27 mouse cellular contexts compared by ENCODE assay signal in the genomic region with DNA sequence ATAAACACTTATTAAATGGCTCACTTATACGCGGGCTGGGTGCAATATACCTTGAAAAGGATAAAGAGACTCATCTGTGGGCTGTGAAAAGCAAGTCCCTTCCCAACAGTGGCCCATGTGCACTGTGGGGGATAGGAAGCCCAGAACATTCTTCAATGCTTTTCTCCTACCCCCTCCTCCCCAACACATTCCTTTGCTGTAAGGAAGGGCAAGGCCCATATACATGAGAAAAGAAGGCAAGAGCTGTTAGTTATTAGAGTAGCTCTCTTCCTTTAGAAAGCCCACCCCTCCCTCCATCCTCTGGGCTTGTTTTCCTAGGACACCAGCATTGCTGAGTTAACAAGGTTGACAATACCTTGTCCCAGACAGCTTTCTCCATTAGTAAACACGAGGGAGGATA.
DNase-seq lines count a peak whose midpoint lies in the region; ATAC-seq and TF ChIP-seq lines count a peak whose summit lies in the region.
"Had no signal": no experiment of that assay in that cellular context is flagged by ENCODE, and none has a peak within 500 bp of the region (broad histone marks: within the 10 kb centered on the region; RNA-seq: fewer than 3 reads in every experiment).

No protein-coding gene starts in this region.

- H3K9ac ChIP-seq in embryonic facial prominence, embryonic 11.5 days (replicated peaks; ENCODE audit: low read length): 0 out of 2 replicates have a peak overlapping the region, but pooled peaks have one; percentile 18
- no peak overlapping the region for H3K9ac ChIP-seq in kidney, postnatal 0 days (ENCODE audit: low read depth, low read length)
- H3K9ac ChIP-seq in kidney, embryonic 15.5 days: no peak overlapping the region
- no peak overlapping the region for H3K9ac ChIP-seq in ES-E14 (ENCODE audit: insufficient read depth, low read depth, low read length, poor library complexity, severe bottlenecking)
- H3K9ac ChIP-seq: embryonic facial prominence, embryonic 12.5 days; embryonic facial prominence, embryonic 15.5 days; forebrain, postnatal 0 days; heart, embryonic 12.5 days; heart, embryonic 15.5 days; hindbrain, embryonic 14.5 days had no signal

- H3K27me3 ChIP-seq in embryonic facial prominence, embryonic 11.5 days (ENCODE audit: control insufficient read depth, insufficient read depth, low read length): 0 out of 2 replicates have a peak, but pooled peaks cover 3% of the 10 kb centered on the region
- peaks cover 46% of the 10 kb centered on the region for H3K27me3 ChIP-seq in embryonic facial prominence, embryonic 10.5 days (replicated peaks; ENCODE audit: low read depth, poor library complexity, severe bottlenecking)
- H3K27me3 ChIP-seq in kidney, postnatal 0 days (ENCODE audit: insufficient read depth, low read length): no peaks in the 10 kb centered on the region
- H3K27me3 ChIP-seq in kidney, embryonic 15.5 days: no peaks in the 10 kb centered on the region
- H3K27me3 ChIP-seq: heart, embryonic 12.5 days; heart, embryonic 15.5 days had no signal

- in situ Hi-C loops in ES-E14 (cut with MboI; ENCODE audit: low sequenced_read_pairs in 2 of 2, unreplicated experiment in 2 of 2): loop anchor here (25.0 kb wide), 1 partner anchor 311 kb away; no protein-coding TSS in a partner anchor

- no peak for DNase-seq in embryonic facial prominence, embryonic 11.5 days (ENCODE audit: low spot score)
- DNase-seq in embryonic facial prominence, embryonic 10.5 days (ENCODE audit: low spot score): no peak
- DNase-seq in kidney, postnatal 0 days (ENCODE audit: low spot score): peak; percentile 43
- no peak for DNase-seq in ES-E14 (ENCODE audit: low read depth, low spot score)
- no peak for DNase-seq in cerebellum, adult 8-10 months
- DNase-seq in spleen, adult 12 weeks (ENCODE audit: low spot score): no peak
- DNase-seq: adrenal gland, adult 2 months; adrenal gland, postnatal 14 days; cerebellum, adult 11 months; cerebellum, adult 2 months; cerebellum, postnatal 10 days; cerebellum, postnatal 36 days; embryo, embryonic 11 days; forebrain, postnatal 0 days; gastrocnemius, adult 2 months; gastrocnemius, postnatal 14 days; heart, adult 11 months; heart, postnatal 10 days; heart, postnatal 4 days had no signal

- H3K27ac ChIP-seq in embryonic facial prominence, embryonic 11.5 days (replicated peaks; ENCODE audit: low read depth, low read length): no peak overlapping the region
- H3K27ac ChIP-seq in embryonic facial prominence, embryonic 10.5 days (replicated peaks): no peak overlapping the region; the same call in 1 of the 2 replicates
- H3K27ac ChIP-seq in kidney, postnatal 0 days: peak overlapping the region; percentile 28; the same call in 1 of the 2 replicates
- no peak overlapping the region for H3K27ac ChIP-seq in kidney, embryonic 15.5 days
- H3K27ac ChIP-seq in ES-E14 (ENCODE audit: insufficient read depth, low read depth, low read length, poor library complexity, severe bottlenecking): peak overlapping the region; percentile 89
- H3K27ac ChIP-seq: embryonic facial prominence, embryonic 15.5 days; gastrocnemius, adult 2 months; heart, embryonic 15.5 days; hindbrain, embryonic 14.5 days had no signal

- 72% methylated on average over 3 of the region's 3 CpGs for WGBS in embryonic facial prominence, embryonic 11.5 days
- 65% methylated on average over 3 of the region's 3 CpGs for WGBS in embryonic facial prominence, embryonic 10.5 days
- 72% methylated on average over 3 of the region's 3 CpGs for whole genome bisulfite sequencing in kidney, postnatal 0 days
- 75% methylated on average over 3 of the region's 3 CpGs for WGBS in kidney, embryonic 15.5 days

- no peak overlapping the region for H3K4me3 ChIP-seq in embryonic facial prominence, embryonic 11.5 days (ENCODE audit: low read depth, low read length)
- H3K4me3 ChIP-seq in embryonic facial prominence, embryonic 10.5 days: no peak overlapping the region
- no peak overlapping the region for H3K4me3 ChIP-seq in kidney, postnatal 0 days (replicated peaks; ENCODE audit: low read depth, low read length)
- H3K4me3 ChIP-seq in kidney, embryonic 15.5 days (replicated peaks): no peak overlapping the region
- H3K4me3 ChIP-seq in ES-E14 (ENCODE audit: insufficient read depth in 1 of 2, low read depth in 1 of 2, low read length in 2 of 2, poor library complexity in 1 of 2, severe bottlenecking in 1 of 2): no peak overlapping the region
- H3K4me3 ChIP-seq: embryonic facial prominence, embryonic 12.5 days; embryonic facial prominence, embryonic 15.5 days; gastrocnemius, adult 2 months; heart, embryonic 12.5 days; heart, embryonic 15.5 days had no signal

- no peak overlapping the region for H3K4me2 ChIP-seq in embryonic facial prominence, embryonic 11.5 days (ENCODE audit: low read depth, low read length)
- no peak overlapping the region for H3K4me2 ChIP-seq in kidney, postnatal 0 days (ENCODE audit: low read length)
- H3K4me2 ChIP-seq in kidney, embryonic 15.5 days: no peak overlapping the region
- H3K4me2 ChIP-seq: embryonic facial prominence, embryonic 12.5 days; embryonic facial prominence, embryonic 15.5 days; heart, embryonic 12.5 days; heart, embryonic 15.5 days; hindbrain, embryonic 14.5 days had no signal

- no peak for TF ChIP-seq CTCF in kidney, postnatal 0 days (IDR thresholded peaks at IDR 0.05; ENCODE audit: low read depth)

- no peak for ATAC-seq in embryonic facial prominence, embryonic 11.5 days (replicated peaks; ENCODE audit: insufficient number of reproducible peaks, low FRiP score, low TSS enrichment, low read depth)
- ATAC-seq in kidney, postnatal 0 days (replicated peaks; ENCODE audit: low FRiP score, low read depth): no peak
- no peak for ATAC-seq in kidney, embryonic 15.5 days (replicated peaks; ENCODE audit: low FRiP score)
- ATAC-seq: forebrain, embryonic 14.5 days; forebrain, postnatal 0 days; intestine, embryonic 16.5 days had no signal

- no peaks in the 10 kb centered on the region for H3K36me3 ChIP-seq in embryonic facial prominence, embryonic 11.5 days (replicated peaks; ENCODE audit: control insufficient read depth, insufficient read depth, low read depth, low read length)
- peaks cover 7% of the 10 kb centered on the region; the same call in 1 of the 2 replicates for H3K36me3 ChIP-seq in embryonic facial prominence, embryonic 10.5 days (replicated peaks)
- peaks cover 5% of the 10 kb centered on the region; the same call in 1 of the 2 replicates for H3K36me3 ChIP-seq in kidney, postnatal 0 days (ENCODE audit: insufficient read depth, low read length)
- H3K36me3 ChIP-seq in kidney, embryonic 15.5 days: peaks cover 7% of the 10 kb centered on the region; the same call in 1 of the 2 replicates
- H3K36me3 ChIP-seq in ES-E14 (ENCODE audit: control insufficient read depth, insufficient read depth, low read length, poor library complexity, severe bottlenecking): peaks cover 3% of the 10 kb centered on the region; the same call in 1 of the 2 replicates
- H3K36me3 ChIP-seq: embryonic facial prominence, embryonic 12.5 days; embryonic facial prominence, embryonic 15.5 days had no signal

- H3K9me3 ChIP-seq in embryonic facial prominence, embryonic 11.5 days (replicated peaks; ENCODE audit: control insufficient read depth, low read length): no peaks in the 10 kb centered on the region
- no peaks in the 10 kb centered on the region for H3K9me3 ChIP-seq in embryonic facial prominence, embryonic 10.5 days
- H3K9me3 ChIP-seq in kidney, postnatal 0 days (replicated peaks; ENCODE audit: low read length): no peaks in the 10 kb centered on the region
- H3K9me3 ChIP-seq in kidney, embryonic 15.5 days (replicated peaks): no peaks in the 10 kb centered on the region
- H3K9me3 ChIP-seq in ES-E14 (ENCODE audit: control insufficient read depth, insufficient read depth, low read depth, low read length): no peaks in the 10 kb centered on the region
- H3K9me3 ChIP-seq: embryonic facial prominence, embryonic 12.5 days; embryonic facial prominence, embryonic 15.5 days; heart, embryonic 12.5 days; heart, embryonic 15.5 days had no signal

- H3K4me1 ChIP-seq in embryonic facial prominence, embryonic 11.5 days (ENCODE audit: control insufficient read depth, insufficient read depth, low read length): peaks cover 3% of the 10 kb centered on the region
- peaks cover 68% of the 10 kb centered on the region for H3K4me1 ChIP-seq in embryonic facial prominence, embryonic 10.5 days
- H3K4me1 ChIP-seq in kidney, postnatal 0 days (replicated peaks; ENCODE audit: insufficient read depth, low read length): no peaks in the 10 kb centered on the region
- H3K4me1 ChIP-seq in kidney, embryonic 15.5 days: peaks cover 35% of the 10 kb centered on the region
- H3K4me1 ChIP-seq in ES-E14 (ENCODE audit: control insufficient read depth in 2 of 2, insufficient read depth in 2 of 2, low read length in 2 of 2, poor library complexity in 1 of 2): peaks cover 20 to 43% of the 10 kb centered on the region in 2 experiments

TF ChIP-seq in ES-E14, 5 proteins besides CTCF, POLR2A, EP300 and RAD21:
- TF ChIP-seq ZNF384 (IDR thresholded peaks at IDR 0.05; ENCODE audit: low read depth, low read length) (no peak), CHD2 (IDR thresholded peaks at IDR 0.05; ENCODE audit: low read depth, low read length) (0 out of 2 replicates have a peak, but pooled peaks have one; percentile 46)

Comparison
In these comparisons a context has a peak if more than half of its experiments do, and no peak if none do; other contexts are left out.
1. H3K27ac ChIP-seq: peak in kidney, postnatal 0 days (single experiment) and ES-E14 (single experiment); none in embryonic facial prominence, embryonic 11.5 days (single experiment), embryonic facial prominence, embryonic 10.5 days (single experiment) and kidney, embryonic 15.5 days (single experiment).